ENCODE assay signal across 18 mouse cellular contexts in genomic region chr9:26659366-26659765, GRCm38 (mm10).
DNase-seq lines count a peak whose midpoint lies in the region; ATAC-seq and TF ChIP-seq lines count a peak whose summit lies in the region.
"Had no signal": no experiment of that assay in that cellular context is flagged by ENCODE, and none has a peak within 500 bp of the region (broad histone marks: within the 10 kb centered on the region; RNA-seq: fewer than 3 reads in every experiment).

No protein-coding gene starts in this region.

- 61% methylated on average over 2 of the region's 2 CpGs for WGBS in kidney, embryonic 15.5 days

- intact Hi-C loops in gastrocnemius, adult 2 months (cut with DNase I) = no loop called here
- intact Hi-C loops in gastrocnemius, postnatal 36 days (cut with DNase I) = no loop called here

- TF ChIP-seq CTCF in gastrocnemius, adult 2 months (IDR thresholded peaks at IDR 0.05) = no peak

- H3K9ac ChIP-seq in kidney, embryonic 15.5 days = no peak overlapping the region
- H3K9ac ChIP-seq: forebrain, embryonic 13.5 days; forebrain, postnatal 0 days; heart, embryonic 15.5 days; hindbrain, embryonic 13.5 days had no signal

- no peak overlapping the region for H3K4me2 ChIP-seq in kidney, embryonic 15.5 days
- H3K4me2 ChIP-seq: forebrain, embryonic 13.5 days; heart, embryonic 11.5 days; heart, embryonic 15.5 days; hindbrain, embryonic 13.5 days had no signal

- H3K4me1 ChIP-seq in kidney, embryonic 15.5 days = no peaks in the 10 kb centered on the region
- H3K4me1 ChIP-seq: embryonic facial prominence, embryonic 10.5 days; forebrain, embryonic 13.5 days; heart, embryonic 15.5 days; hindbrain, embryonic 13.5 days had no signal

- no peak for ATAC-seq in kidney, embryonic 15.5 days (replicated peaks; ENCODE audit: low FRiP score)
- ATAC-seq: forebrain, embryonic 13.5 days; forebrain, postnatal 0 days; hindbrain, postnatal 0 days had no signal

- H3K36me3 ChIP-seq in kidney, embryonic 15.5 days = no peaks in the 10 kb centered on the region
- H3K36me3 ChIP-seq: embryonic facial prominence, embryonic 10.5 days; heart, embryonic 15.5 days; hindbrain, embryonic 13.5 days had no signal

- H3K27ac ChIP-seq in gastrocnemius, adult 2 months = 0 out of 2 replicates have a peak overlapping the region, but pooled peaks have one; percentile 3
- no peak overlapping the region for H3K27ac ChIP-seq in kidney, embryonic 15.5 days
- H3K27ac ChIP-seq: embryonic facial prominence, embryonic 10.5 days; forebrain, embryonic 13.5 days; heart, embryonic 15.5 days; hindbrain, embryonic 13.5 days; hindbrain, postnatal 0 days had no signal

- no peaks in the 10 kb centered on the region for H3K27me3 ChIP-seq in kidney, embryonic 15.5 days
- H3K27me3 ChIP-seq: forebrain, embryonic 13.5 days; heart, embryonic 15.5 days; hindbrain, embryonic 13.5 days had no signal

- peak; percentile 38 for DNase-seq in gastrocnemius, adult 2 months
- no peak for DNase-seq in gastrocnemius, postnatal 36 days
- peak; percentile 12 for DNase-seq in kidney, adult 18-20 months
- DNase-seq in kidney, postnatal 36 days = peak; percentile 21 to 23
- no peak for DNase-seq in kidney, postnatal 14 days
- DNase-seq: adrenal gland, adult 2 months; adrenal gland, postnatal 25 days; cerebellum, adult 8-10 months; forebrain, postnatal 0 days; heart, adult 18-20 months; heart, postnatal 14 days had no signal

- no peaks in the 10 kb centered on the region for H3K9me3 ChIP-seq in kidney, embryonic 15.5 days (replicated peaks)
- H3K9me3 ChIP-seq: embryonic facial prominence, embryonic 10.5 days; forebrain, embryonic 13.5 days; heart, embryonic 15.5 days; hindbrain, embryonic 13.5 days had no signal

- H3K4me3 ChIP-seq in gastrocnemius, adult 2 months = no peak overlapping the region
- no peak overlapping the region for H3K4me3 ChIP-seq in kidney, embryonic 15.5 days (replicated peaks)
- H3K4me3 ChIP-seq: embryonic facial prominence, embryonic 10.5 days; forebrain, embryonic 13.5 days; heart, embryonic 15.5 days; hindbrain, embryonic 13.5 days had no signal

Comparison
In these comparisons a context has a peak if more than half of its experiments do, and no peak if none do; other contexts are left out.
1. DNase-seq: peak in gastrocnemius, adult 2 months (single experiment), kidney, adult 18-20 months (single experiment) and kidney, postnatal 36 days (2 of 2); none in gastrocnemius, postnatal 36 days (0 of 2) and kidney, postnatal 14 days (single experiment).